Mouse (Mus musculus) brain, embryonic 14.5 days (tissue): ENCODE results near the gene Hes1.

Experiments used
- CTCF ChIP-seq: fragments of 200-500 bp; IDR thresholded peaks from 2 replicates; pipeline ENCODE4 v1.5.1; 2012; ENCODE audit warnings: inconsistent platforms, mild to moderate bottlenecking, moderate library complexity, borderline replicate concordance; ENCODE audit not compliant: insufficient read depth, insufficient read length; ENCODE audit errors: extremely low read depth
- POLR2A ChIP-seq: fragments of 200-500 bp; IDR thresholded peaks from 2 replicates; pipeline ENCODE4 v1.6.1; 2012; ENCODE audit warnings: mild to moderate bottlenecking, inconsistent platforms, borderline replicate concordance; ENCODE audit not compliant: poor library complexity, insufficient read depth, insufficient read length, severe bottlenecking; ENCODE audit errors: extremely low read depth

GRCm38 (mm10) chr16:30029264-30030003, 34.8 kb upstream of the Hes1 start:
- TF ChIP-seq CTCF (no peak), POLR2A (no peak)
